ENCODE assay signal across 8 mouse cellular contexts in the genomic region with DNA sequence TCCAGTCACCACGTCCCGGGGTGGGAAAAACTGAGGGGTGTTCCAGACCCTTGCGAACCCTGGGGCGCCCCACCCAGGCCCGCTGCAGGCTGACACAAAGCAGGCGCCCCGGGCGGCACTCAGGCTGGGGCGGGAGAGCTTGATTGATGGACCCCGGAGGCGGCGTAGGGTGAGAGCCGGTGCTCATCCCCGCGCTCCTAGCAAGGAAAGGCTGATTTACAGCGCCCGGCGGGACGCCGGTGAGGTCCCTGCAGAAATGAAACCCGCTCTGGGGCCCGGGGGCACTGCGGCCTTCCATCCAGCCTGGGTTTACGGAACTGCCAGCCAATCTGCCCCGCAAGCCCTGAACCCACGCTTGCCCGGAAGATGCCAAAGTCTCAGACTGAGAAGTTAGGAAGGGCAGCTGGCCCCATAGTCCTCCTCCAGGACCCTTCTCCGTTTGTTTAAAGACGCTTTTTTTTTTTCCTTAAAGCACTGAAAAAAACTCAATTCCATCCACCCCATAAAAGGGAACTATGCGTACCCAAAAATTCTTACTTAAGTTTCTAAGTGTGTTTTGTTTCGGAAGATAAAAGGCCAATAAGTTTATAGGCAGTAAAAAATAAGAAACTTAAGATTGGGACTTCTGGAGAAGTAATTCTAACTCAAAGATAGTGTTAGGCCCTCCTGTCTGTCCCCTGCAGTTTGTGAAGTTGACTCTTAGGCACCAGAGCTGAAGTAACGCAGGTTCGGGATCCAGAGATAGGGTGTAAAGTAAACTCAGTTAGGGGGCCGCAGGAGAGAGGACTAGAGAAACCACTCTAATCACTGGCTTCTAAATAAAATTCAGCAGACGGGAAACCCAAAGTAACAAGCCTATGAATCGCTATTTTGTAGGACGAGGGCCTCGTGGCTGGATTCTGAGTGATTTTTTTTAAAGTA.
A peak's percentile ranks its signal among the peaks of the same experiment; 100 is the strongest.
DNase-seq lines count a peak whose midpoint lies in the region; ATAC-seq lines count a peak whose summit lies in the region.

No protein-coding gene starts in this region.

- H3K9me3 ChIP-seq in forebrain, embryonic 11.5 days (ENCODE audit: control insufficient read depth, low read length): no peaks in the 10 kb centered on the region
- no peaks in the 10 kb centered on the region for H3K9me3 ChIP-seq in hindbrain, embryonic 13.5 days
- no peaks in the 10 kb centered on the region for H3K9me3 ChIP-seq in liver, embryonic 15.5 days (replicated peaks)
- no peaks in the 10 kb centered on the region for H3K9me3 ChIP-seq in neural tube, embryonic 14.5 days (ENCODE audit: control insufficient read depth, low read length)

- 3% methylated on average over 37 of the region's 38 CpGs for WGBS in forebrain, embryonic 11.5 days
- 5% methylated on average over 38 of the region's 38 CpGs for WGBS in hindbrain, embryonic 13.5 days
- 9% methylated on average over 38 of the region's 38 CpGs for WGBS in liver, embryonic 15.5 days (ENCODE audit: insufficient replicate concordance)
- 5% methylated on average over 38 of the region's 38 CpGs for WGBS in neural tube, embryonic 14.5 days

- peak overlapping the region; percentile 53 for H3K4me2 ChIP-seq in forebrain, embryonic 11.5 days (ENCODE audit: low read depth, low read length, severe bottlenecking)
- H3K4me2 ChIP-seq in hindbrain, embryonic 13.5 days: peak overlapping the region; percentile 61
- H3K4me2 ChIP-seq in liver, embryonic 15.5 days: peak overlapping the region; percentile 76
- H3K4me2 ChIP-seq in neural tube, embryonic 14.5 days (ENCODE audit: low read depth, low read length): peak overlapping the region; percentile 57

- peaks cover 7% of the 10 kb centered on the region for H3K4me1 ChIP-seq in forebrain, embryonic 11.5 days (replicated peaks; ENCODE audit: control insufficient read depth, insufficient read depth, low read length)
- peaks cover 27% of the 10 kb centered on the region for H3K4me1 ChIP-seq in hindbrain, embryonic 13.5 days (replicated peaks)
- H3K4me1 ChIP-seq in liver, embryonic 15.5 days (replicated peaks): peaks cover 49% of the 10 kb centered on the region
- H3K4me1 ChIP-seq in neural tube, embryonic 14.5 days (ENCODE audit: control insufficient read depth, insufficient read depth, low read length): peaks cover 25% of the 10 kb centered on the region

- H3K27ac ChIP-seq in forebrain, embryonic 11.5 days (ENCODE audit: low read depth, low read length): no peak overlapping the region
- peak overlapping the region; percentile 78 for H3K27ac ChIP-seq in hindbrain, embryonic 13.5 days
- H3K27ac ChIP-seq in liver, embryonic 15.5 days (replicated peaks): peak overlapping the region; percentile 71
- peak overlapping the region; percentile 77 for H3K27ac ChIP-seq in neural tube, embryonic 14.5 days (ENCODE audit: low read depth, low read length)

- peak overlapping the region; percentile 19 for H3K4me3 ChIP-seq in forebrain, embryonic 11.5 days (ENCODE audit: low read depth, low read length)
- H3K4me3 ChIP-seq in hindbrain, embryonic 13.5 days: peak overlapping the region; percentile 36
- H3K4me3 ChIP-seq in liver, embryonic 15.5 days (replicated peaks): peak overlapping the region; percentile 59
- peak overlapping the region; percentile 20 for H3K4me3 ChIP-seq in neural tube, embryonic 14.5 days (ENCODE audit: low read depth, low read length)

- H3K9ac ChIP-seq in forebrain, embryonic 11.5 days (ENCODE audit: low read length): peak overlapping the region; percentile 64
- peak overlapping the region; percentile 71 for H3K9ac ChIP-seq in hindbrain, embryonic 13.5 days
- H3K9ac ChIP-seq in liver, embryonic 15.5 days: peak overlapping the region; percentile 51; the same call in 1 of the 2 replicates
- peak overlapping the region; percentile 51 for H3K9ac ChIP-seq in neural tube, embryonic 14.5 days (replicated peaks; ENCODE audit: low read depth, low read length)

- peaks cover 23% of the 10 kb centered on the region for H3K27me3 ChIP-seq in forebrain, embryonic 11.5 days (ENCODE audit: control insufficient read depth, insufficient read depth, low read length)
- H3K27me3 ChIP-seq in hindbrain, embryonic 13.5 days: peaks cover 29% of the 10 kb centered on the region
- peaks cover 59% of the 10 kb centered on the region for H3K27me3 ChIP-seq in liver, embryonic 15.5 days
- no peaks in the 10 kb centered on the region for H3K27me3 ChIP-seq in neural tube, embryonic 14.5 days (ENCODE audit: control insufficient read depth, insufficient read depth, low read length)

- ATAC-seq in forebrain, embryonic 11.5 days (replicated peaks; ENCODE audit: low FRiP score): 0 out of 2 replicates have a peak, but pooled peaks have one; percentile 8
- ATAC-seq in hindbrain, embryonic 13.5 days (ENCODE audit: low FRiP score): no peak
- ATAC-seq in liver, embryonic 15.5 days (ENCODE audit: insufficient read depth): no peak
- ATAC-seq in neural tube, embryonic 14.5 days (ENCODE audit: low read depth): peak; percentile 19; the same call in 1 of the 2 replicates

- peak; percentile 33 for DNase-seq in right cerebral cortex, postnatal 4 days
- no peak for DNase-seq in right cerebral cortex, adult 18-20 months
- DNase-seq in forebrain, embryonic 11.5 days (ENCODE audit: low spot score): peak; percentile 78
- no peak for DNase-seq in layer of hippocampus, adult 18-20 months (ENCODE audit: low spot score in 2 of 2)
- no peak for DNase-seq in layer of hippocampus, adult 11-12 months (ENCODE audit: low spot score)

- no peaks in the 10 kb centered on the region for H3K36me3 ChIP-seq in forebrain, embryonic 11.5 days (ENCODE audit: control insufficient read depth, insufficient read depth, low read length)
- H3K36me3 ChIP-seq in hindbrain, embryonic 13.5 days: no peaks in the 10 kb centered on the region
- no peaks in the 10 kb centered on the region for H3K36me3 ChIP-seq in liver, embryonic 15.5 days (replicated peaks)
- no peaks in the 10 kb centered on the region for H3K36me3 ChIP-seq in neural tube, embryonic 14.5 days (ENCODE audit: control insufficient read depth, insufficient read depth, low read length)

Comparison
In these comparisons a context has a peak if more than half of its experiments do, and no peak if none do; other contexts are left out.
1. DNase-seq: peak in right cerebral cortex, postnatal 4 days (single experiment) and forebrain, embryonic 11.5 days (single experiment); none in right cerebral cortex, adult 18-20 months (single experiment), layer of hippocampus, adult 18-20 months (0 of 2) and layer of hippocampus, adult 11-12 months (single experiment).
2. ATAC-seq: peak in forebrain, embryonic 11.5 days (single experiment) and neural tube, embryonic 14.5 days (single experiment); none in hindbrain, embryonic 13.5 days (single experiment) and liver, embryonic 15.5 days (single experiment).
3. Peak in every context shown above with its lines, with median percentiles within 50 percentile points of each other: H3K4me2 ChIP-seq, H3K4me3 ChIP-seq and H3K9ac ChIP-seq.